Mouse (Mus musculus) monocyte, adult 2 months (primary cell): Measurements from ENCODE around the gene Ralgds.
A peak's percentile ranks its signal among the peaks of the same experiment; 100 is the strongest.
"Not testable (repeated sequence)": the region's sequence is repeated elsewhere in the genome, so short reads cannot be mapped to it uniquely, and the experiment has no call there.

ENCODE experiments used
- DNase-seq, 2 experiments: peaks; one replicate each; pipeline ENCODE4 v3.0.0; 2022; ENCODE audit warnings: low spot score in 2 of 2, low read depth in 1 of 2

Gene Ralgds

DNA sequence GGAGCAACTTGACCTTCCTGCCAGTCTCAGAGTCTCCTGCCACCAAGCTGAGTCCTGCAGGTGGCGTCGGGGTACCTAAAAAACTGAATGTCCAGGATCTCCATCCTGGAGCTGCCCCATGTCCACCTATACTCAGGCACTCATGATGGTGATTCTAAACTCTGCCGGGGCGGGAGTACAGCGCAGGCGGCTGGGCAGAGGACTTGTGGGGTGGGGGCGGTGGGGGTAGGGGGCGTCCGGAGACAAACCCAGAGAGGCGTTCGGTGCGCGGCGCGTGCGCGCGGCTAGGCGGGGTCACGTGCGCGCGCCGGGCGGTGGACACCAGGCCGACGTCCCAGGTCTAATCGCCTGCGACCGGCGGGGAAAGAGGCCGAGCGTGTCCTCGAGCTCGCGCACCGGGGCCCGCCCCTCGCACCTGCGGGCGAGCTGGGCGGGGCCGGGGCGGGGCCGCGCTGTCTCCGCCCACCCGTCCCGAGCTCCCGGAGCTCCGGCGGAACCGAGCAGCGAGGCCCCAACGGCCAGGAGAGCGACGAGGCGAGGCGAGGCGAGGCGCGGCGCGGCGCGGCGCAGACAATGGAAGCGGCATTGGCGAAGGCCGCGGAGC lies at the start of gene Ralgds:
Gene Ralgds (plus strand): TSS at position 328 of the 604 bp plus-strand sequence.
- DNase-seq = no peak

DNA sequence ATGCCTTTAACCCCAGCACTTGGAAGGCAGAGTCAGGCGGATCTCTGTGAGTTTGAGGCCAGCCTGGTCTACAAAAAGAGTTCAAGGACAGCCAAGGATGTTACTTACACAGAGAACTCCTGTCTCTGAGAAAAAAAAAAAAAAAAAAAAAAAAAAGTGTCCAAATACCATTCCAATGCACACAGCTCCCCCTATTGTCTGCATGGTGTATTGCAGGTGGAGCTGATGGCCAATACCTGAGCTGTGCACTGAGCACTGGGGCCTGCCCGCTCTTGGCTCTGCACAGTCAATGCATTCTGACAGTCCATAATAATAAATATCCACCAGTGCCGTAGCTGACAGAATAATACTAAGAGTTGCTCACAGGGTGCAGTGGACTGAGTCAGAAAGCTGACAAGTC lies 49.0 kb upstream of the Ralgds start:
- peak in 1 of 2 experiments; percentile 51 for DNase-seq

DNA sequence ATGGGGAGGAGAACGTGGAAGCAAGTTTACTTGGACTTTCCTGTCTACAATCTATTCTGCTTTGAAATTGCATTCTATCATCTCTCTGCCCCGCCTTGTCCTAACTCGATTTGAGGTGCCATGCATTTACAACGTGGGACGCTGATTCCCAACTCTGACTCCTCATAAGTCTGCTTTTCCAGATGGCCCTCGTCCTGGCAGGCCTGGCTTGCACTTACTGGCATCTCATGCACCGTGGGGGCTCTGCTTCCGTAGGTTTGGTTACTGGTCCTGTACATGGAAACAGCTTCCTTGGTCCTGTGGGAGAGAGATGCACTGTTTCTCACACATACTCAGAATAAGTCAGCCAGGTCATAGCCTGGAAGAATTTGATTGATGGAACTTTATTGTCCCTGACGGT lies 48.0 kb upstream of the Ralgds start:
- DNase-seq = no peak

DNA sequence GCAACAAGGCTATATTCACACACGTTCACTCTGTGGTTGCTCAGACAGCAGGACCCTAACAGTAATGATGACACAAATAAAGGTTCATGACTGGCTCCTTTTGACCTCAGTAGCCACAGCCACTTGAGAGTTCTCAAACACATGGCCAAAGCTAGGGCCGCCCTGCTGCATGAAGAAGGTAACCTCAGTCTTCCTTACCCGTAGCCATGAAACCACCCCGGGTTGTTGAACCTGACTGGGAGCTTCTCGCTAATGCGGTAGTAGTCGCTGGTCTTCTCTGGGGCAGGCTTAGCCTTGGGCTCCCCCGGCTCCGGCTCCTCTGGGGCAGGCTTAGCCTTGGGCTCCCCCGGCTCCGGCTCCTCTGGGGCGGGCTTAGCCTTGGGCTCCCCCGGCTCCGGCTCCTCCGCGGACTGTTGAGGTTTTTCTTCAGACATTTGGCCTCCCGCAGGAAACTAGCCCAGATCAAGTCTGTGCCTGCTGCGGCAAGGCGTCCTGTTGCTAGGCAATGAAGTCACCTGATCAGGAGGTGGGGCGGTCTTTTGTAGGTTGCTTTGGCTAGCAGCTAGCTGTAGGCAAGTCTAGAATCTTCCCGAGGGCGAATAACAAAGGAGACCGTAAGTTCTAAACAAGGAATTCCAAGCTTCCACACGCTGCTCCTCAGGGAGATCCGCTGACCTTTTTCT lies 46.9 kb upstream of the Ralgds start, which contains the start of gene 1700007K13Rik:
Gene 1700007K13Rik (minus strand): TSS at position 497 of the 683 bp plus-strand sequence.
- no peak for DNase-seq

DNA sequence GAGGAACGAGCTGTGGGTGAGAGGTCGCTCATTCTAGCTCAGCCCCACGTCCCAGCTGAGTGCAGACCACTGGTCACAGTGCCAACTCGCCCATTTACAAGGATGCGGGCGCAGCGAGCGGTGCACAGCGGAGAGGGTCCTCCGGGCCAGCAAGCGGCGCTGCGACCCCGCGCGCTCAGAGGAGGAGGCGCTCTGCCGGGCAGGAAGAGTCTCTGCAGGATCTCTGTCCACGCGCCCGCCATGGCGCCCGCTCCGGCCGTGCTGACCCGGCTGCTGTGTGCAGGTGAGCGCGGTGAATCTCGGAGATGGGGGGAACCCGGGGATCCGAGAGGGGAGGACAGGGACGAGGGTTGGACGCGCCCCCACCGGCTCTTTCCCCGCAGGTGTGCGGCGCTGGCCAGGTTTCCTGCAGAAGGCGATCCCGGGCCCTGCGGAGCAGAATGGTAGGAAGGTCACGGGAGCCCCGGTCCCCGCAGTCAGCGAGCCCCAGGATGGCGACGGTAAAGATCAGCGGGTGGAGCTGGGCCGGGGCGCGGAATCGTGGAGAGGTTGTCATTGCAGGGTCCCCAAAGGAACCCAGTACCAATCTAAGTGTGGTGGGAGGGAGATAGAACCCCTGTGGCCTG lies 45.0 kb upstream of the Ralgds start, which contains the start of gene Mrps2:
Gene Mrps2 (plus strand): TSS at position 207 of the 626 bp plus-strand sequence.
- DNase-seq = peak; percentile 63 to 76

DNA sequence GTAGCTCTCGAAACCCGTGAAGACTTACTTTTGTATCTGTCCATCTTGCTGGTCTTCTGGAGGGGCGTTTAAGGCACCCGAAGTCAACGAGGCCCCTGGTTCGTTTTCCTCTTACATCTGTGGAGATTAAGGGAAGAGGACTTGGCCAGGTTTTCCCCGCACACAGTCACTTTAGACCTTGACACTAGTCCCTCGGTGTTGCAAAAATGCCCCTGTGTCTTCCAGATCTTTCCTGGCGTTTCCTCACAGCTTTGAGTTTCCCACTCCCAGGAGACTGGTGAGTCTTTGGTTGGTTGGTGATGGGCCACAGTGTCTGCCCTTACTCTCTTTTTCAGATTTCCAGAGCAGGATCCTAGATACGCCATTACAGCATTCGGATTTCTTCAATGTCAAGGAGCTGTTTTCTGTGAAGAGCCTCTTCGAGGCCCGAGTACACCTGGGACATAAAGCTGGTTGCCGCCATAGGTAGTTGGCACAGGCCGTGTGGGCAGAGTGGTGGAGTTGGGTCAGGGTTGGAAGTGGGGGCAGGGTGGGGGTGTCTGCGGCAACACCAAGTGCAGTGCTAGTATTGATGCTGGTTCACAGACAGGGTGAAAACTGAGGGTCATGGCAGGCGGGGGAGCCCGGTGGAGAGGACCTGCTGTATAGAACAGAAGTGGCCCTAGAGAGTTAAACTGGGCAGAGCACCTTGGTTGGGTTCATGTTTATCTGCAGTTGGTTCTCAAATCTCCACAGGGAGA lies 44.3 kb upstream of the Ralgds start:
- DNase-seq = no peak

DNA sequence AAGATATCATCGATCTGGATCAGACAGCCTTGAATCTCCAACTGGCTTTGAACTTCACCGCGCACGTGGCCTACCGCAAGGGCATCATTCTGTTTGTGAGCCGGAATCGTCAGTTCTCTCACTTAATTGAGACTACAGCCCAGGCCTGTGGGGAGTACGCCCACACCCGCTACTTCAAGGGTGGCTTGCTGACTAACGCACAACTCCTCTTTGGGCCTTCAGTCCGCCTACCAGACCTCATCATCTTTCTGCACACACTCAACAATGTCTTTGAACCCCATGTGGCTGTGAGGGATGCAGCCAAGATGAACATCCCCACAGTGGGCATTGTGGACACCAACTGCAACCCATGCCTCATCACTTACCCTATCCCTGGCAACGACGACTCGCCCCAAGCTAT lies 43.5 kb upstream of the Ralgds start:
- DNase-seq = no peak

DNA sequence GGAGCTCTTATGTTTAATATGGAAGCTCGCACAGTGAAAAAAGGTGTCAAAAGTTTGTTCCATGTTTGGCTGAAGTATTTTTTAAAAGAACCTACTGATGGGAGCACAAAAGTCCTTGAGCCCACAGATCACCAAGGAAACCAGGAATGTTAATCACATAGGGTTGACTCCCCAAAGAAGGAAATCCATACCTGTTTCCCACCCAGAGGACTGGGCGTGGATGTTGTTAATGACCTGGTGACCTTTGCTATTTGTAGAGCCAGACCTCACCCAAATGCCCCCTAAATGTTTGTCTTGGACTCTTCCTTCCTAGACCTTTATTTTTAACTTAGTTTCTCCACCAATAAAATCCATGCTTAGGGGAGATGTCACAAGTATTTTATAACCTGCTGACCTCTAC lies 42.3 kb upstream of the Ralgds start:
- DNase-seq = no peak

DNA sequence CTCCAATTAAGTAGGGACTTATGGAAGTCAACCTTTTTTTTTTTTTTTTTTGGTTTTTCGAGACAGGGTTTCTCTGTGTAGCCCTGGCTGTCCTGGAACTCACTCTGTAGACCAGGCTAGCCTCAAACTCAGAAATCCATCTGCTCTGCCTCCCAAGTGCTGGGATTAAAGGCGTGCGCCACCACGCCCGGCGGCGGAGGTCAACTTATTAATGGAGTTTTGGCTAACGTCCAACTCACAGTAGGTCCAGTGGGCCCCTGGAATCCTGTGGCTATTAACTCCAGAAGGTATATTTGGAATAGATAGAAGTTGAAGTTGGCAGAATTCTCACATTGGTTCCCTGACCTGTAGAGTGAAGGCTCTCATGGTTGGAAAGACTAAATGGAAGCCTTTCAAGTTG lies 40.9 kb upstream of the Ralgds start:
- DNase-seq = not testable (repeated sequence)

DNA sequence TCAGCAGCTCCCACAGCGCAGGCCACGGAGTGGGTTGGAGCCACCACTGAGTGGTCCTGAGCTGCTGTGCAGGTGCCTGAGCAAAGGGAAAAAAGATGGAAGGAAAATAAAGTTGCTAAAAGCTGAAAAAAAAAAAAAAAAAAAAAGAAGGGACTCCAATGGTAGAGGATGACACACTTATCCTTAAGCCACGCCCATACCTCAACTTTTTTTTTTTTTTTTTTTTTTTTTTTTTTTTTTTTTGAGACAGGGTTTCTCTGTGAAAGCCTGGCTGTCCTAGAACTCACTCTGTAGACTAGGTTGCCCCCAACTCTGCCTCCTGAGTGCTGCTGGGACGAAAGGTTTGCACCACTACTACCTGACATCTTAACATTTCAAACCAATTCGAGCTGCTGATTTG lies 34.9 kb upstream of the Ralgds start:
- DNase-seq = not testable (repeated sequence)

DNA sequence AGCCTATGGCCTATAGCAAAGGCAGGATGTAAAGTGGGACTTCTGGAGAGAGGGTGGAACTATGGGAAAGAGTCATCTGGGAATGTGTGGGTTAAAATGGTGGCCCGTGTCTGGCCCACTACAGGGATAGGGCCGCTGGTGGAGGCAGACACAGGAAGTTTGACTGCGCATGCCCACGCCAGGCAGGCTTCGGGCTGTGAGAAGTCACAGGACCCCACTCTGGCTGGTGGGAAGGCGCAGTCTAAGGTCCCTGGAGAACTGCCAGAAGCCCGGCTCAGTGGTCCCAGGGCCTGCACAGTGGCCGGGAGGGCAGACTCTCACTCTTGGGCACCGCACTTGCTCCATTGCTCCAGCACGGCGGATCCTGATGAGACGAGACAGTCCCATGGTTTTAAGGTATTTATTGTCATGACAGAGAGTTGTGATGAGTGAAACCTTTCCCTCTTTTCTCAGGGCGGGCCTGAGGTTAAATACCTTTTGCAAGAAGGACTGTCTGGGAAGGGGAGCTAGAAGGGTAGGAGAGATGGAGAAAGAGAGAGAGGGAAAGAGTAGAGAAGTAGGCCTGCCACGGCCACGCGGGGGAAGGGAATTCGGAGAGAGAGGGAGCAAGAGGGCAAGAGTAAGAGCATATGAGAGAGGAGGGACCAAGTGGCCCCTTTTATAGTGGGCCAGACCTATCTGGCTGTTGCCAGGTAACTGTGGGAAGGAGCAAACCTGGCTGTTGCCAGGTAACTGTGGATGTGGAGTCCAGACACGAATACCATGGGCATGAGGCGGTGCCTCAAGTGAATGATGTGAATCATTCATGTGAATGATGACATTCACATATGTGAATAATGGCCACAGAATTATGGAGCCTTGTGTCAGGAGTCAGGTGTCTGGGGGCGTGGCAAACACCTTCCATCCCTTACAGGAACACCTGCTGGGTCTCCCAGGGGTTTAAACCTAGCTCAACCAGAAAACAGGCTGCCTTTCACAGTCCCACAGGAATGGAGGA lies 33.4 kb upstream of the Ralgds start:
- DNase-seq = no peak

DNA sequence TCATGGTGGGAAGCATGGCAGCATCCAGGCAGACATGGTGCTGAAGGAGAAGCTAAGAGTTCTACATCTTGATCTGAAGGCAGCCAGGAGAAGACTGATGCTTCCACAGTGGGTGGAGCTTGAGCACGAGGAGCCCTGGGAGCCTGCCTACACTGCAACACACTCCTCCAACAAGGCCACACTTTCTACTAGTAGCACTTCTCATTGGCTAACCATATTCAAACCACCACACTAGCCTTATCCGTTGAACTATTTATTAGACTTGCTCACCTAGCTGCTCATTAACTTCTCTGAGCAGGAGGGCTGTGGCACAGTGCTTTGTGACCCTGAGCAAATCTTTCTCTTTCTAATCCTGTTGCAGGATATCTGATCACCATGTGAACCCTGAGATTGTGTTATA lies 29.1 kb upstream of the Ralgds start:
- DNase-seq = no peak

DNA sequence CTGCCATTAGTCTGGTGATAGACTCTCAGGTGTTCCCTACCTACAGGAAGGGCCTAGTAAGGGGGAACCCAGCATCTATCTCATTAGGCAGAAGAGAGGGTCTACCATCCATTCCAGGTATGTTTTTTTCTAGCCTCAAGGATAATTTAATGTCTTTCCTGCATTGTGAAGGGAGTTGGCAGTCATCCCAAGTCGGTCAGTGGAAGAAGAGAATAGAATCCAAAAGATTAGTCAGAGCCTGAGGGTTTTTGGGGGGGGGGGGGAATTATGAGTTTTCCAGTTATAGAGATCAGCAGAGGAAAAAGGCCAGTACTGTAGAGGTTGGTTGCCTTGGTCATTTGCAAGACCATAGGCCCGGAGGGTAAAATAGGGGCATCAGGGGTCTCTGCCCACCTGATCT lies 18.4 kb upstream of the Ralgds start:
- DNase-seq = no peak

DNA sequence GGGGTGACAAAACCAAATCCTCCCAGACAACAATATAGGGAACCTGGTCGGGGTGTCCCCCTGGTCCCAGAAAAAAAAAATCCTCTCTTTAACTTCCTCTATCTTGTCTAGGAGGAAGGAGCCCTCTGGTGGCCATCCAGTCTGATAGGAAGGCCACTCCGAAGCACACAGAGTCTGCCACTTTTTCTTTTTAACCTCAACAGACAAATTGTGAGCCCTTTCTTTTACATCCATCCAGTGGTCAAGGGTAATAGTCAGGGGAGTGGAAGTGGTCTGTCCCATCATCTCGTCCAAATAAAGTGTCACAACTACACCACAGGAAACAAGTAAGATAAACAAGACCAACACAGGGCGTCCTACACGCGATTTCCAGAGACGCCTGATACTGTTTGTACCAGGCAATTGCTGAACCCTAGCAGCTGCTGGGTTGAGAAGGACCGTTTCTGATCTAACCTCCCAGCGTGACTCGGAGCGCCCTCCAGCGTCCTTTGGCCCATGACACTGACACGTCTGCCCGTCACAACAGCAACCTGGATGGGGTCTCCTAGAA lies 17.6 kb upstream of the Ralgds start:
- DNase-seq = peak; percentile 68 to 73

DNA sequence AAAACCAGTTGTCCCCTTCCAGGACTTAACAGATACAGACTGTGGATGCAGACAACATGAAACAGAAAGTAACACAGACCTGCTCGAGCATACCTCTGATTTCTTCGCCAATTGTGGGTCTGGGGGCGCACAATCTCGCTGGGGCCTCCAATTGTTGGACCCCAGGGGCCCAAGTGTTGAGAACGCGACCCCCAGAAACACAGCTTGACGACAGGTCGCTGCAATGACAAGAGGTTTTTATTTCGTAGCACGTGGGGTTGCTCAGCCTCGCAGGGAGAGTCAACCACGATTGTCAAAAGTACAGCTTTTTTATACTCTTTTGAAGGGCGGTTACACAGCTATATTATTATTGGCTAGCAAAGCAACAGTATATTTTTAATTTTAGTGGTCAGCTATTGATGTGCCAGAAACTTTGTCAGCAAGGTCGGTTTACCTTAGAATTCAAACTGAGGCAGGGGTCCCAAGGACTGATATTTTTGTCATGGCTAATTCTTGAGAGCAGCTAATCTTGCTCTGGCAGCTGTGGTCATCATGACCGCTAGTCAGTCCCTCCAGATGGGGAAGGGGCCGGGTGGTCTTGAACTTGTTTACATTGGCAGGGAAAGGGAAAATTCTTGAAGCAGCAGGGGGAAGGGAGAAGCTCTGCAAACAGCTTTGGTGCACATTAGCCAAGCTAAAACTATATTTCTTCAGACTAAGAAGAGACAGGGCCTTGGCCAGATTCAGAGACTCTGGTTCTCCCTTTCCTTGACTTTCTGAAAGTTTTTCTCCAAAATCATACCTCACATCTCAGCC lies 16.9 kb upstream of the Ralgds start:
- no peak for DNase-seq

DNA sequence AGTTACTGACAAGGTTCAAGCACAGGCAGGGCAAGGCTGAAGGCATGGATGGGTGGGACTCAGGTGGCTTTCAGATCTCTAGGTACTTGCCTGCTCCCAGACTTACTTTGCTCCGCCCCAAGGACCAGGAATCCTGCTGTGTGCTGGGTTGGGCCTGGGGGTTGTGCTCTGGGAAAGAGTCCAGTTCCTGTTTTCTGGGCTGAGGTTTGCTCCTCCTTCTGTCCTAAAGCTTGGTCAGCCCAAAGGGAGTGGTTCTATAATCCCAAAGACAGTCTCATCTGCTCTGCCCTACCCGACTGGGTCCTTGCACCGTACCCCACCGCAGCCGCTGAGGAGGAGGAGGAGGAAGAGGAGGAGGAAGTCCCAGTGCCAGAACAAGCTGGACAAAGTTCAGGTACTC lies 16.3 kb upstream of the Ralgds start, which contains the start of gene Gbgt1:
Gene Gbgt1 (plus strand): TSS at position 221 of the 400 bp plus-strand sequence.
- no peak for DNase-seq

DNA sequence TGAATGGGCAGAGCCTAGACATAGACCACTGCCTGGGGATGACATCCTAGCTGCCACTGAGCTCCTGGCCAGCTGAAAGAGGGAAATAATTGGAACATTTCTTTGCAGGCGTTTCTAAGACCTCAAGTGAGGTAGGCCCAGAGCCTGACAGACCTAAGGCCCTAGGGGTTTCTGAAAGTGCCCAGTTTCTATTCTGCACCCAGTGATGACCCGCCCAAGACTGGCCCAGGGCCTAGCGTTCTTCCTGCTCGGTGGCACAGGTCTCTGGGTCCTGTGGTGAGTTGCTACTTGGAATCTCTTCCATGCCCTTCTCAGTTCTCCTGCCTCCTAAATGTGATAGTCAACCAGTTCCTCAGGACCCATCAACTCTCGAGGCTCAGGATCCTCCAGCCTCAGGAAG lies 15.4 kb upstream of the Ralgds start:
- no peak for DNase-seq

DNA sequence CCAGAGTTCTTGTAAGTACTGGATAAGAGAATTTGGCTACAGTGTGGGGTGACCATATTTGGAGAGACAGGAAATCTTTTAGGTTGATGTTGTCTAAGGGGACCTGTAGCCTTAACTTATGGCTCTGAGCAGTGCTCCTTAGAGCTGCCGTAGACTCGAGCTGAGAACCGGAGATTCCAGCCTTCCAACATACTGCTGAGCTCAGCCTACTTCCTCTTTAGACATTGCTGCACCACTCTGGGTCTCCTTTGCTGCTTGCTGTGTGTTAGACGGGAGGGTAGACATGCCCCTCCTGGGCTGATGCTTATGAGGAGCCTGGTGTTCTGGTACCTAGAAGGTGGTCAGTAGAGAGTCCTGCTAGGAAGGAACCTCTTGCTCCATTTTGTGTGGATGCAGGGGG lies 14.5 kb upstream of the Ralgds start:
- peak in 1 of 2 experiments; percentile 29 for DNase-seq

DNA sequence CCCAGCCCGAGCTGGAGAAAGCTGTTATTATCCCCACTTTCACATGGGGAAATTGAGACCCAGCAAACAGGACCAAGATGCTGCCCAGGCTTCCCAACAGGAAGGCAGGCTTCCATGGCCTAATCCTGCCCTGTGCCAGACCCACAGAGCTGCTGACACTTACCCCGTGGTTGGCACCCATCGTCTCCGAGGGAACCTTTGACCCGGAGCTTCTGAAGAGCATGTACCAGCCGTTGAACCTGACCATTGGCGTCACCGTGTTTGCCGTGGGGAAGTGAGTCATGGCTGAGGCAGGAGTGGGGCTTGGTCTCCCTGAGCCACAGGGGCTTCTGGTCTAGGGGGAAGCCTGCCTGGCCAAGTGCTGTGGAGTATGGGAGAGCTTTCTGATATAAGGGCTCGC lies 9.9 kb upstream of the Ralgds start:
- DNase-seq = no peak
